11 mouse cellular contexts compared by ENCODE assay signal in genomic region chr7:35143864-35144618, GRCm38 (mm10). TPM values are rescaled to one million over a fixed set of nuclear protein-coding genes. Genes with fewer than 3 reads are reported as not detected.
A peak's percentile ranks its signal among the peaks of the same experiment; 100 is the strongest.
DNase-seq lines count a peak whose midpoint lies in the region; ATAC-seq and TF ChIP-seq lines count a peak whose summit lies in the region.
"Had no signal": no experiment of that assay in that cellular context is flagged by ENCODE, and none has a peak within 500 bp of the region (broad histone marks: within the 10 kb centered on the region; RNA-seq: fewer than 3 reads in every experiment).

No protein-coding gene starts in this region.

- H3K4me2 ChIP-seq in heart, embryonic 12.5 days, result no peak overlapping the region
- H3K4me2 ChIP-seq in liver, embryonic 11.5 days, result no peak overlapping the region
- H3K4me2 ChIP-seq in stomach, embryonic 16.5 days (ENCODE audit: low read depth, low read length), result no peak overlapping the region
- H3K4me2 ChIP-seq: lung, embryonic 14.5 days had no signal

- H3K36me3 ChIP-seq in heart, adult 2 months (ENCODE audit: control insufficient read depth, insufficient read depth, low read length), result no peaks in the 10 kb centered on the region
- H3K36me3 ChIP-seq in heart, embryonic 12.5 days, result no peaks in the 10 kb centered on the region
- no peaks in the 10 kb centered on the region for H3K36me3 ChIP-seq in kidney, adult 2 months (ENCODE audit: control insufficient read depth, insufficient read depth, low read length)
- H3K36me3 ChIP-seq in liver, embryonic 11.5 days (ENCODE audit: control insufficient read depth, insufficient read depth, low read length), result no peaks in the 10 kb centered on the region
- no peaks in the 10 kb centered on the region for H3K36me3 ChIP-seq in stomach, embryonic 16.5 days (ENCODE audit: control insufficient read depth, insufficient read depth, low read length)

- H3K27ac ChIP-seq in heart, adult 2 months, result no peak overlapping the region
- H3K27ac ChIP-seq in heart, embryonic 12.5 days (ENCODE audit: poor library complexity, severe bottlenecking), result no peak overlapping the region
- peak overlapping the region; percentile 91 for H3K27ac ChIP-seq in kidney, adult 2 months (ENCODE audit: insufficient read depth, low read depth, low read length)
- H3K27ac ChIP-seq in liver, embryonic 11.5 days (ENCODE audit: low read depth, low read length), result peak overlapping the region; percentile 41; the same call in 1 of the 2 replicates
- no peak overlapping the region for H3K27ac ChIP-seq in stomach, embryonic 16.5 days (ENCODE audit: low read length)

- H3K9ac ChIP-seq in heart, adult 2 months (ENCODE audit: low read depth, low read length), result 0 out of 2 replicates have a peak overlapping the region, but pooled peaks have one; percentile 9
- no peak overlapping the region for H3K9ac ChIP-seq in heart, embryonic 12.5 days
- H3K9ac ChIP-seq in liver, embryonic 11.5 days (ENCODE audit: low read depth, low read length), result no peak overlapping the region
- H3K9ac ChIP-seq in stomach, embryonic 16.5 days (ENCODE audit: low read length), result peak overlapping the region; percentile 15; the same call in 1 of the 2 replicates
- H3K9ac ChIP-seq: lung, embryonic 14.5 days had no signal

- H3K79me2 ChIP-seq in heart, adult 2 months (replicated peaks; ENCODE audit: control insufficient read depth, insufficient read depth, low read length), result no peaks in the 10 kb centered on the region

- no peaks in the 10 kb centered on the region for H3K9me3 ChIP-seq in heart, embryonic 12.5 days (replicated peaks)
- no peaks in the 10 kb centered on the region for H3K9me3 ChIP-seq in liver, embryonic 11.5 days (ENCODE audit: control insufficient read depth, low read length)
- H3K9me3 ChIP-seq in stomach, embryonic 16.5 days (replicated peaks; ENCODE audit: control insufficient read depth, low read length), result no peaks in the 10 kb centered on the region

- intact Hi-C loops in heart, adult 2 months (cut with DNase I), result no loop called here

- no peak for ATAC-seq in heart, embryonic 12.5 days (ENCODE audit: insufficient number of reproducible peaks, low FRiP score)
- ATAC-seq in liver, embryonic 11.5 days (replicated peaks; ENCODE audit: low FRiP score), result peak; percentile 84
- ATAC-seq in stomach, embryonic 16.5 days (ENCODE audit: insufficient read depth, low FRiP score), result peak; percentile 53
- no peak for ATAC-seq in erythroblast, adult 5-6 weeks (replicated peaks; ENCODE audit: low FRiP score, poor library complexity, severe bottlenecking)
- ATAC-seq: hindbrain, embryonic 16.5 days had no signal

- WGBS in heart, adult 2 months, result 60% methylated on average over 6 of the region's 6 CpGs
- 64% methylated on average over 6 of the region's 6 CpGs for WGBS in heart, embryonic 12.5 days
- WGBS in kidney, adult 2 months, result 34% methylated on average over 6 of the region's 6 CpGs
- 53% methylated on average over 6 of the region's 6 CpGs for WGBS in liver, embryonic 11.5 days
- WGBS in stomach, embryonic 16.5 days, result 54% methylated on average over 6 of the region's 6 CpGs

- TF ChIP-seq CTCF in heart, adult 2 months (IDR thresholded peaks at IDR 0.05), result no peak
- no peak for TF ChIP-seq CTCF in kidney, adult 2 months (conservative IDR thresholded peaks at IDR 0.05; ENCODE audit: insufficient read depth, insufficient read length, low read depth, low read length)

- TF ChIP-seq POLR2A in heart, adult 2 months (IDR thresholded peaks at IDR 0.05; ENCODE audit: insufficient read depth, low read depth, low read length), result no peak
- no peak for TF ChIP-seq POLR2A in kidney, adult 2 months (IDR thresholded peaks at IDR 0.05; ENCODE audit: low read depth, low read length)

- TF ChIP-seq EP300 in heart, adult 2 months (IDR thresholded peaks at IDR 0.05; ENCODE audit: insufficient read depth, low read depth, low read length), result no peak

- H3K4me1 ChIP-seq in heart, adult 2 months (ENCODE audit: control insufficient read depth, insufficient read depth, low read length), result peaks cover 5% of the 10 kb centered on the region
- H3K4me1 ChIP-seq in heart, embryonic 12.5 days (replicated peaks), result peaks cover 8% of the 10 kb centered on the region
- peaks cover 49% of the 10 kb centered on the region for H3K4me1 ChIP-seq in kidney, adult 2 months (ENCODE audit: control insufficient read depth, insufficient read depth, low read length)
- peaks cover 6% of the 10 kb centered on the region for H3K4me1 ChIP-seq in liver, embryonic 11.5 days (replicated peaks; ENCODE audit: control insufficient read depth, insufficient read depth, low read length)
- peaks cover 13% of the 10 kb centered on the region for H3K4me1 ChIP-seq in stomach, embryonic 16.5 days (ENCODE audit: control insufficient read depth, insufficient read depth, low read length)

- no peak overlapping the region for H3K4me3 ChIP-seq in heart, adult 2 months
- H3K4me3 ChIP-seq in heart, embryonic 12.5 days, result no peak overlapping the region
- no peak overlapping the region for H3K4me3 ChIP-seq in kidney, adult 2 months (ENCODE audit: insufficient read depth, low read depth, low read length)
- no peak overlapping the region for H3K4me3 ChIP-seq in liver, embryonic 11.5 days (ENCODE audit: low read depth, low read length)
- H3K4me3 ChIP-seq in stomach, embryonic 16.5 days (replicated peaks; ENCODE audit: low read length), result no peak overlapping the region

- DNase-seq in heart, adult 2 months, result no peak
- DNase-seq in kidney, adult 2 months, result peak; percentile 97
- DNase-seq in liver, embryonic 11.5 days (ENCODE audit: low spot score), result no peak
- DNase-seq in urinary bladder, postnatal 4 days (ENCODE audit: low spot score in 2 of 2), result no peak
- DNase-seq in left cerebral cortex, adult 18-20 months (ENCODE audit: low spot score in 2 of 2), result no peak
- DNase-seq: layer of hippocampus, postnatal 36 days; lung, embryonic 14.5 days had no signal

- no peaks in the 10 kb centered on the region for H3K27me3 ChIP-seq in heart, adult 2 months (ENCODE audit: control insufficient read depth, insufficient read depth, low read length)
- H3K27me3 ChIP-seq in heart, embryonic 12.5 days (replicated peaks), result no peaks in the 10 kb centered on the region
- no peaks in the 10 kb centered on the region for H3K27me3 ChIP-seq in kidney, adult 2 months (replicated peaks; ENCODE audit: control insufficient read depth, insufficient read depth, low read length)
- no peaks in the 10 kb centered on the region for H3K27me3 ChIP-seq in liver, embryonic 11.5 days (replicated peaks; ENCODE audit: control insufficient read depth, insufficient read depth, low read length)
- no peaks in the 10 kb centered on the region for H3K27me3 ChIP-seq in stomach, embryonic 16.5 days (ENCODE audit: control insufficient read depth, insufficient read depth, low read length)

RNA-seq across cellular contexts. Expression of gene Cebpa, which starts 24.9 kb away (rescaled TPM):
- 1 to 10 TPM; 7.3 to 7.8 TPM for total RNA-seq in heart, adult 2 months (2021)
- 8.6 and 16.5 TPM in 2 replicates for polyA plus RNA-seq in heart, adult 2 months (2012; rRNA removed)
- 0.64 and 0.92 TPM in 2 replicates for polyA plus RNA-seq in heart, embryonic 12.5 days (2016; fragmentation: Nextera tagmentation; extraction: Ambion mirVana)
- 41.6 and 55.2 TPM in 2 replicates for polyA plus RNA-seq in kidney, adult 2 months (2012; rRNA removed)
- polyA plus RNA-seq in liver, embryonic 11.5 days (2014; fragmentation: Nextera tagmentation; extraction: Ambion mirVana), result 6.9 and 8.2 TPM in 2 replicates
- 2.6 and 2.8 TPM in 2 replicates for polyA plus RNA-seq in stomach, embryonic 16.5 days (2015; fragmentation: Nextera tagmentation; extraction: Ambion mirVana)
- 11.5 and 20.9 TPM in 2 replicates for total RNA-seq in erythroblast, adult 5-6 weeks (2015; ENCODE audit: low replicate concordance)
- 3.5 and 5.7 TPM in 2 replicates for total RNA-seq in erythroblast, adult 5-6 weeks (2017; ENCODE audit: low replicate concordance)
- 10 to 100 TPM; 11.1 to 11.2 TPM for total RNA-seq in left cerebral cortex, adult 18-20 months (2021)

RNA-seq across cellular contexts. Expression of gene Slc7a10, which starts 42.1 kb away (rescaled TPM):
- total RNA-seq in heart, adult 2 months (2021), result under 1 TPM; 0.60 to 0.77 TPM
- 1.5 and 2.9 TPM in 2 replicates for polyA plus RNA-seq in heart, adult 2 months (2012; rRNA removed)
- polyA plus RNA-seq in heart, embryonic 12.5 days (2016; fragmentation: Nextera tagmentation; extraction: Ambion mirVana), result 1.1 and 1.3 TPM in 2 replicates
- polyA plus RNA-seq in kidney, adult 2 months (2012; rRNA removed), result 2.5 and 7.0 TPM in 2 replicates
- 0.60 and 1.9 TPM in 2 replicates for polyA plus RNA-seq in liver, embryonic 11.5 days (2014; fragmentation: Nextera tagmentation; extraction: Ambion mirVana)
- 3.6 and 5.0 TPM in 2 replicates for polyA plus RNA-seq in stomach, embryonic 16.5 days (2015; fragmentation: Nextera tagmentation; extraction: Ambion mirVana)
- total RNA-seq in erythroblast, adult 5-6 weeks (2015; ENCODE audit: low replicate concordance), result not detected in 2 replicates
- total RNA-seq in erythroblast, adult 5-6 weeks (2017; ENCODE audit: low replicate concordance), result not detected in 2 replicates
- 10 to 100 TPM; 31.0 to 37.1 TPM for total RNA-seq in left cerebral cortex, adult 18-20 months (2021)

Comparison
In these comparisons a context has a peak if more than half of its experiments do, and no peak if none do; other contexts are left out.
1. H3K9ac ChIP-seq: peak in heart, adult 2 months (single experiment) and stomach, embryonic 16.5 days (single experiment); none in heart, embryonic 12.5 days (single experiment) and liver, embryonic 11.5 days (single experiment).
2. H3K27ac ChIP-seq: peak in kidney, adult 2 months (single experiment) and liver, embryonic 11.5 days (single experiment); none in heart, adult 2 months (single experiment), heart, embryonic 12.5 days (single experiment) and stomach, embryonic 16.5 days (single experiment).
3. ATAC-seq: peak in liver, embryonic 11.5 days (single experiment) and stomach, embryonic 16.5 days (single experiment); none in heart, embryonic 12.5 days (single experiment) and erythroblast, adult 5-6 weeks (single experiment).